Mouse (Mus musculus) left cerebral cortex, postnatal 4 days (tissue): ENCODE measurements around the gene Vpreb1. TPM values are rescaled to one million over a fixed set of nuclear protein-coding genes. Genes with fewer than 3 reads are reported as not detected.
"Not testable (repeated sequence)": the region's sequence is repeated elsewhere in the genome, so short reads cannot be mapped to it uniquely, and the experiment has no call there.

Experiments used
- DNase-seq: peaks from one replicate; pipeline ENCODE4 v3.0.0-alpha.2; 2022
- intact Hi-C: fragments of 180-260 bp; cut with DNase I; formaldehyde crosslinking; loops from one replicate; pipeline ENCODE4 v1.15.1; 2025
- total RNA-seq, 2 experiments: library from RNA; stranded (reverse); gene quantifications; 2 replicates each; pipeline ENCODE4 v1.2.3; 2021

Vpreb1 gene
- total RNA-seq, 2 experiments from 2014 or later: 0.52 TPM; not detected in 1

- intact Hi-C loops: no loop called here
- DNase-seq: no peak
These were observed 13.7 kb downstream of the Vpreb1 start for GRCm38 (mm10) chr16:16856731-16857476.

DNA sequence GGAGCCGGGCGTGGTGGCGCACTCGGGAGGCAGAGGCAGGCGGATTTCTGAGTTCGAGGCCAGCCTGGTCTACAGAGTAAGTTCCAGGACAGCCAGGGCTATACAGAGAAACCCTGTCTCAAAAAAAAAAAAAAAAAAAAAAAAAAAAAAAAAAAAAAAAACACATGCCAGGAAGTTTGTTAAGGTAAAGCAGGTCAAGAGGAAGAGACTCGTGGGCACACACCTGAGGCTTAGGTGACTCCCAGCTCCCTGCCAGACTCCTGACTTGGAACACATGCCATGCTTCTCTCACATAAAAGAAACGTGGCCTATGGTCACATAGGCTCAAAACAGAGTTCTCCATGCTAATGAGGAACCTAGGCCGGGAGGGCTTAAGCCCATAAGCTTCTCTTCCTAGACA, 14.6 kb downstream of the Vpreb1 start:
- intact Hi-C loops, DNase-seq: not testable (repeated sequence)

DNA sequence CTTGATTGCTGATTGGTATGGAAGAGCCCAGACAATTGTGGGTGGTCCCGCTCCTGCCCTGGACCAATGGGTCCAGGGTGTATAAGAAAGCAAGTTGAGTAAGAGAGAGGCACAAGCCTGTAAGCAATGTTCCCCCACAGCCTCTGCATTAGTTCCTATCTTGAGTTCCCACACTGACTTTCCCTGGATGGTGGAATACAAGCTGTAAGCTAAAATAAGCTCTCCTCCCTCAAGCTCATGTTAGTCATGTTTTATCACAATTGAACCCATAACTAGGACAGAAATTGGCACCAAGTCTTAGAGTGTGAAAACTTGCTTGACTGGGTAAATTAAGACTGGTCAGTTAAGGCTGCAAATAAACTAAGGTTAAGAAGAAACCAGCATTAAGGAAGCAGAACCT, 15.1 kb downstream of the Vpreb1 start:
- DNase-seq: no peak
- intact Hi-C loops: no loop called here

- peak; percentile 11 for DNase-seq
These were observed 15.8 kb downstream of the Vpreb1 start for GRCm38 (mm10) chr16:16854836-16855235.

GRCm38 (mm10) chr16:16852411-16852810, 18.2 kb downstream of the Vpreb1 start:
- intact Hi-C loops: no loop called here
- DNase-seq: no peak

More at GRCm38 (mm10) chr16:16854836-16855235, 15.8 kb downstream of the Vpreb1 start:
- intact Hi-C loops: no loop called here

DNA sequence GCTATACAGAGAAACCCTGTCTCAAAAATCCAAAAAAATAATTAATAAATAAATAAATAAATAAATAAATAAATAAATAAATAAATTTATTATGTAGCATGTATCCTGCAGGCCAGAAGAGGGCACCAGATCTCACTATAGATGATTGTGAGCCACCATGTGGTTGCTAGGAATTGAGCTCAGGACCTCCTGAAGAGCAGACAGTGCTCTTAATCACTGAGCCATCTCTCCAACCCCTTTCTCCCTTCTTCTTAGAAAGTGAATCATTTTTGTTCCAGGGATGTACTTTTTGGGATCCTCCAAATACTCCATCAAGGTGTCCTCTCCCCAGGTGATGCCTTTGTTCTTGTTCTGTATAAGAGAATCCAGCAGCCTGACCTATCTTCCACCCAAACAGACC, 21.4 kb downstream of the Vpreb1 start:
- DNase-seq: no peak
- intact Hi-C loops: no loop called here

DNA sequence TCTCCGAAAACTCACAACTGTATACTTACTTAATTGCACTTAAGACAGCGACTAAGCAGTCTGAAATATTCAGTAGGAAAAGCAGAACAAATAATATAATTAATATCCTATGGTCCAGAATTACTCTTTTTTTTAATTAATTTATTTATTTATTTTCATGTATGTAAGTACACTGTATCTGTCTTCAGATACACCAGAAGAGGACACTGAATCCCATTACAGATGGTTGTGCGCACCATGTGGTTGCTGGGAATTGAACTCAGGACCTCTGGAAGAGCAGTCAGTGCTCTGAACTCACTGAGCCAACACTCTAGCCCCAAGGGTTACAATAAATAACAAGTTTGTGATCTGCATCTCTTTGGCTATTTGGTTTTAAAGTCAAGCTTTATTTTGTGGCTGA, 41.0 kb downstream of the Vpreb1 start:
- DNase-seq: no peak
- intact Hi-C loops: no loop called here

DNA sequence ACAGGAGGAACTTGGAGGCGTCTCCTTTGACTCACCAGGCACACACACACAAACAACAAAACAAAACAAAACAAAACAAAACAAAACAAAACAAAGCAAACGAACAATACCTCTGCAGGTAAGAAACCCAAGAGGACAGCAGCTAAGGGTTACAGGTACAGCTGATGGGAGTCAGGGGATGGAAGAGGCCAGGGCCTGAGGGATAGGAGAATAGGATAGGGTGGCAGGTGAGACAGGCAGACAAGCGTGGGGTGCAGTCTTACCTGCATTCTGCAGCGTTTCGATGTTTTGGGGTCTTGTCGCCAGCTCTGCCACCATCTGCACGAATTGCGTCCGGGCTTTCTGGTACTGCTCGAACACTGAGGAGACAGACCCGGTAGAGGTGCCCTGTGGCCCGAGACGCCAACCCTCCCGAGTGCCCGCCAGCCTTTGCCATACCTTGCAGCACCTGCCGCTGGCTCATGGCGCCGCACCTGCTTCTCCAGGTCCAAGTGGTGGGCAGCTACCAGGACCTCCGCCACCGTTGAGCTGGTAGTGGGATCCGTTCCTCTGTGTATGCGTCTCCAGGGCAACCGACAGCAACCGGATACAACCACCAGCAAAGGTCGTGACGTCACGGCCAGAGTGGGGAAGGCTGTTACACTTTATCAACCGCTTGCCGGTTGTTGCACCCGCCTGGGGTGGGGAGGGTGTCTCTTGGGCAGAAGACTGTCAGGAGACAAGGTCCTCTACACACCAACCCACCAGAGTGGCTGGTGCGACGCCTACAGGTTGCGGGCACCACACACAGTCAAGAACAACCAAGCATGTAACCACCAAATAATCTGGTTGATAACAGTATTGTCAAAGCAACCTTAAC, 41.7 kb downstream of the Vpreb1 start, which contains the start of gene Spag6l:
Spag6l (minus strand) TSS at position 700 of the 859 bp plus-strand sequence.
- intact Hi-C loops: no loop called here
- DNase-seq: peak; percentile 41

- no peak for DNase-seq
- intact Hi-C loops: no loop called here
These were observed 44.4 kb downstream of the Vpreb1 start for GRCm38 (mm10) chr16:16826223-16826622.

DNA sequence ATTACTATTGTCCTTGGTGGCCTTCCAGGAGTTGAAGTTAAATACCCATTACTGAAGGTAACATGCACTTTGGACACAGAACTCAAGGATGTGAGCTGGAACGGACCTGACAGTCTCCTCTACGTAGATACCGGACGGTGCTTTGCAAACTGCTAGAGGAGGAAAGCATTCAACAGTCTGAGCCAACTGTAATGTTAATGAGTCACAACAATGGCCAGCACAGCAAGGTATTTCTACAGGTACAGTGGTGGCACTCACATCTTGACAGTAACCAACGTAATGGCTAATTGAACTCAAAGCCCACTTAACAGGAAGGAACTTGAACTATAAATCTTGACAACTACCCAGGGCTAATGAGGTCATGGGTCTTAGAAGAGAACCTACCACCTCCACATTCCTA, 45.2 kb downstream of the Vpreb1 start:
- intact Hi-C loops: no loop called here
- DNase-seq: no peak

Other genes with a start within 250 kb of the Vpreb1 start
- gene Olfr19, start 194.4 kb downstream of the Vpreb1 start, total RNA-seq: not detected
- 10 to 100 TPM; 11.4 to 12.6 TPM for gene Spag6l, start 41.4 kb downstream of the Vpreb1 start, total RNA-seq
- gene Igll1, start 6.9 kb downstream of the Vpreb1 start, total RNA-seq: not detected
- 10 to 100 TPM; 57.1 to 78.2 TPM for gene Top3b, start 107 bp downstream of the Vpreb1 start, total RNA-seq
- gene Ppm1f, start 25.6 kb upstream of the Vpreb1 start, total RNA-seq: 10 to 100 TPM; 23.8 to 25.8 TPM
- 100 to 1,000 TPM; 284 to 293 TPM for gene Mapk1, start 112.5 kb upstream of the Vpreb1 start, total RNA-seq
- gene Ypel1, start 198.9 kb upstream of the Vpreb1 start, total RNA-seq: 100 to 1,000 TPM; 102 to 114 TPM
- 10 to 100 TPM; 88.3 to 91.9 TPM for gene Ppil2, start 240.4 kb upstream of the Vpreb1 start, total RNA-seq